Mouse (Mus musculus) MEL (cell line): Measurements from ENCODE around the gene Prdx2. TPM values are rescaled to one million over a fixed set of nuclear protein-coding genes. Genes with fewer than 3 reads are reported as not detected.

Experiments used
- DNase-seq: peaks from one replicate; pipeline ENCODE4 v3.0.0; 2011; ENCODE audit warnings: low read depth, low spot score
- H3K27ac ChIP-seq: 2 replicates; pipeline ENCODE4 v1.5.1; 2012; ENCODE audit warnings: low read depth, mild to moderate bottlenecking, control low read depth, low read length, moderate library complexity; ENCODE audit not compliant: control insufficient read depth
- H3K27me3 ChIP-seq, 2 experiments: fragments of 150-350 bp in 1 of 2; sonication (generic) in 1 of 2; 2 replicates each; pipeline ENCODE4 v1.6.1; 2012; ENCODE audit warnings: low read length in 2 of 2, mild to moderate bottlenecking in 2 of 2, improper control_type of control experiment in 1 of 2, moderate library complexity in 1 of 2; ENCODE audit not compliant: insufficient read depth in 2 of 2, control insufficient read depth in 1 of 2
- H3K36me3 ChIP-seq, 2 experiments: 2 replicates each; pipeline ENCODE4 v1.6.1; 2012 to 2014; ENCODE audit warnings: low read length in 2 of 2, improper control_type of control experiment in 1 of 2, inconsistent platforms in 1 of 2, mild to moderate bottlenecking in 1 of 2; ENCODE audit not compliant: insufficient read depth in 2 of 2, control insufficient read depth in 1 of 2
- H3K4me1 ChIP-seq, 2 experiments: fragments of 150-350 bp in 1 of 2; sonication (generic) in 1 of 2; 2 replicates each; pipeline ENCODE4 v1.6.1; 2012; ENCODE audit warnings: low read length in 2 of 2, improper control_type of control experiment in 1 of 2, mild to moderate bottlenecking in 1 of 2; ENCODE audit not compliant: insufficient read depth in 2 of 2, control insufficient read depth in 1 of 2
- H3K4me3 ChIP-seq, 2 experiments: fragments of 150-350 bp in 1 of 2; sonication (generic) in 1 of 2; 2 replicates each; pipeline ENCODE4 v1.5.1; 2012; ENCODE audit warnings: low read depth in 2 of 2, low read length in 2 of 2, mild to moderate bottlenecking in 2 of 2, moderate library complexity in 2 of 2, control low read depth in 1 of 2, improper control_type of control experiment in 1 of 2; ENCODE audit not compliant: control insufficient read depth in 1 of 2, insufficient read depth in 1 of 2
- H3K79me2 ChIP-seq: 2 replicates; pipeline ENCODE4 v1.6.1; 2012; ENCODE audit warnings: mild to moderate bottlenecking, low read length, moderate library complexity; ENCODE audit not compliant: control insufficient read depth, poor library complexity, insufficient read depth
- H3K9ac ChIP-seq: 2 replicates; pipeline ENCODE4 v1.6.1; 2012; ENCODE audit warnings: low read depth, mild to moderate bottlenecking, control low read depth, low read length, moderate library complexity; ENCODE audit not compliant: control insufficient read depth, poor library complexity, severe bottlenecking
- H3K9me3 ChIP-seq: fragments of 150-350 bp; sonication (generic); replicated peaks from 2 replicates; pipeline ENCODE4 v1.6.1; 2012; ENCODE audit warnings: mild to moderate bottlenecking, low read length, improper control_type of control experiment, moderate library complexity; ENCODE audit not compliant: insufficient read depth
- BHLHE40 ChIP-seq: IDR thresholded peaks from 2 replicates; pipeline ENCODE4 v1.6.1; 2012; ENCODE audit warnings: low read depth, mild to moderate bottlenecking, inconsistent platforms, low read length, improper control_type of control experiment, borderline replicate concordance
- CHD1 ChIP-seq: IDR thresholded peaks from 2 replicates; pipeline ENCODE4 v1.6.1; 2012; ENCODE audit warnings: low read depth, mild to moderate bottlenecking, inconsistent platforms, low read length, improper control_type of control experiment
- CHD2 ChIP-seq: IDR thresholded peaks from 2 replicates; pipeline ENCODE4 v1.6.1; 2011; ENCODE audit warnings: low read length, improper control_type of control experiment
- E2F4 ChIP-seq: IDR thresholded peaks from 2 replicates; pipeline ENCODE4 v1.6.1; 2011; ENCODE audit warnings: low read depth, low read length, improper control_type of control experiment, borderline replicate concordance
- ELF1 ChIP-seq: IDR thresholded peaks from 2 replicates; pipeline ENCODE4 v1.6.1; 2014; ENCODE audit warnings: low read depth, mild to moderate bottlenecking, inconsistent platforms, low read length, improper control_type of control experiment, moderate library complexity
- EP300 ChIP-seq, 2 experiments: IDR thresholded peaks; 2 replicates each; pipeline ENCODE4 v1.6.1; 2011; ENCODE audit warnings: improper control_type of control experiment in 2 of 2, low read length in 2 of 2, low read depth in 1 of 2, mild to moderate bottlenecking in 1 of 2
- ETS1 ChIP-seq: IDR thresholded peaks from 2 replicates; pipeline ENCODE4 v1.6.1; 2012; ENCODE audit warnings: low read depth, mild to moderate bottlenecking, inconsistent platforms, low read length, improper control_type of control experiment, moderate library complexity
- GABPA ChIP-seq: IDR thresholded peaks from 2 replicates; pipeline ENCODE4 v1.6.1; 2012; ENCODE audit warnings: low read depth, mild to moderate bottlenecking, inconsistent platforms, low read length, improper control_type of control experiment, moderate library complexity
- HCFC1 ChIP-seq: IDR thresholded peaks from 2 replicates; pipeline ENCODE4 v1.6.1; 2012; ENCODE audit warnings: low read depth, mild to moderate bottlenecking, inconsistent platforms, low read length, improper control_type of control experiment, moderate library complexity
- JUND ChIP-seq: IDR thresholded peaks from 2 replicates; pipeline ENCODE4 v1.6.1; 2011; ENCODE audit warnings: low read depth, mild to moderate bottlenecking, improper control_type of control experiment, low read length
- KAT2A ChIP-seq: conservative IDR thresholded peaks from 2 replicates; pipeline ENCODE4 v1.6.1; 2012; ENCODE audit warnings: low read depth, low read length, improper control_type of control experiment, inconsistent platforms
- MAFK ChIP-seq: IDR thresholded peaks from 2 replicates; pipeline ENCODE4 v1.6.1; 2011; ENCODE audit warnings: low read depth, mild to moderate bottlenecking, low read length, improper control_type of control experiment, borderline replicate concordance
- MAX ChIP-seq: IDR thresholded peaks from 2 replicates; pipeline ENCODE4 v1.6.1; 2011; ENCODE audit warnings: low read length, improper control_type of control experiment
- MAZ ChIP-seq: IDR thresholded peaks from 2 replicates; pipeline ENCODE4 v1.6.1; 2012; ENCODE audit warnings: low read depth, mild to moderate bottlenecking, inconsistent platforms, low read length, improper control_type of control experiment
- MXI1 ChIP-seq: IDR thresholded peaks from 2 replicates; pipeline ENCODE4 v1.6.1; 2011; ENCODE audit warnings: mild to moderate bottlenecking, low read depth, low read length, improper control_type of control experiment
- MYB ChIP-seq: IDR thresholded peaks from 2 replicates; pipeline ENCODE4 v1.6.1; 2011; ENCODE audit warnings: mild to moderate bottlenecking, low read depth, low read length, improper control_type of control experiment
- MYC ChIP-seq: IDR thresholded peaks from 2 replicates; pipeline ENCODE4 v1.6.1; 2011; ENCODE audit warnings: low read depth, mild to moderate bottlenecking, low read length, improper control_type of control experiment, moderate library complexity
- NELFE ChIP-seq: IDR thresholded peaks from 2 replicates; pipeline ENCODE4 v1.6.1; 2011; ENCODE audit warnings: low read depth, low read length, improper control_type of control experiment
- NRF1 ChIP-seq: IDR thresholded peaks from 2 replicates; pipeline ENCODE4 v1.6.1; 2014; ENCODE audit warnings: low read depth, mild to moderate bottlenecking, inconsistent platforms, low read length, improper control_type of control experiment, moderate library complexity; ENCODE audit not compliant: poor library complexity, insufficient read depth, severe bottlenecking
- POLR2A ChIP-seq, 2 experiments: IDR thresholded peaks; 2 replicates each; pipeline ENCODE4 v1.6.1; 2011 to 2012; ENCODE audit warnings: low read length in 2 of 2, mild to moderate bottlenecking in 2 of 2, control low read depth in 1 of 2, improper control_type of control experiment in 1 of 2, low read depth in 1 of 2, moderate library complexity in 1 of 2; ENCODE audit not compliant: control insufficient read depth in 1 of 2, insufficient read depth in 1 of 2, poor library complexity in 1 of 2
- POLR2AphosphoS2 ChIP-seq: IDR thresholded peaks from 2 replicates; pipeline ENCODE4 v1.6.1; 2011; ENCODE audit warnings: low read length, improper control_type of control experiment
- RAD21 ChIP-seq: IDR thresholded peaks from 2 replicates; pipeline ENCODE4 v1.6.1; 2011; ENCODE audit warnings: mild to moderate bottlenecking, low read depth, low read length, improper control_type of control experiment
- SIN3A ChIP-seq: IDR thresholded peaks from 2 replicates; pipeline ENCODE4 v1.6.1; 2012; ENCODE audit warnings: low read length, improper control_type of control experiment, inconsistent platforms
- SMC3 ChIP-seq: IDR thresholded peaks from 2 replicates; pipeline ENCODE4 v1.6.1; 2011; ENCODE audit warnings: low read depth, low read length, improper control_type of control experiment
- TBP ChIP-seq: IDR thresholded peaks from 2 replicates; pipeline ENCODE4 v1.8.0; 2011; ENCODE audit warnings: low read depth, low read length, improper control_type of control experiment
- TCF12 ChIP-seq: IDR thresholded peaks from 2 replicates; pipeline ENCODE4 v1.6.1; 2014; ENCODE audit warnings: low read depth, mild to moderate bottlenecking, inconsistent platforms, low read length, improper control_type of control experiment, moderate library complexity
- UBTF ChIP-seq: IDR thresholded peaks from 2 replicates; pipeline ENCODE4 v1.6.1; 2012; ENCODE audit warnings: low read depth, mild to moderate bottlenecking, inconsistent platforms, low read length, improper control_type of control experiment, moderate library complexity, borderline replicate concordance; ENCODE audit not compliant: insufficient read depth
- USF2 ChIP-seq, 2 experiments: IDR thresholded peaks; 2 replicates each; pipeline ENCODE4 v1.6.1; 2011 to 2012; ENCODE audit warnings: improper control_type of control experiment in 2 of 2, low read length in 2 of 2, borderline replicate concordance in 1 of 2, inconsistent platforms in 1 of 2, low read depth in 1 of 2, mild to moderate bottlenecking in 1 of 2; ENCODE audit not compliant: insufficient read depth in 1 of 2
- ZC3H11A ChIP-seq: IDR thresholded peaks from 2 replicates; pipeline ENCODE4 v1.6.1; 2012; ENCODE audit warnings: low read depth, mild to moderate bottlenecking, inconsistent platforms, low read length, improper control_type of control experiment
- ZKSCAN1 ChIP-seq: IDR thresholded peaks from 2 replicates; pipeline ENCODE4 v1.6.1; 2012; ENCODE audit warnings: low read depth, mild to moderate bottlenecking, inconsistent platforms, low read length, improper control_type of control experiment, moderate library complexity
- ZMIZ1 ChIP-seq: IDR thresholded peaks from 2 replicates; pipeline ENCODE4 v1.6.1; 2012; ENCODE audit warnings: low read depth, mild to moderate bottlenecking, inconsistent platforms, low read length, improper control_type of control experiment, moderate library complexity
- ZNF384 ChIP-seq: IDR thresholded peaks from 2 replicates; pipeline ENCODE4 v1.6.1; 2012; ENCODE audit warnings: low read depth, mild to moderate bottlenecking, inconsistent platforms, low read length, improper control_type of control experiment
- polyA plus RNA-seq, 2 experiments: library from polyadenylated mRNA; stranded (reverse) in 1 of 2; unstranded in 1 of 2; fragments of >175 nt in 1 of 2; fragments of >200 nt in 1 of 2; gene quantifications; 2 replicates each; pipeline versions ENCODE4 v1.2.1 to v1.2.4; 2012; ENCODE audit warnings: low replicate concordance in 2 of 2, low read depth in 1 of 2; ENCODE audit not compliant: insufficient read length in 2 of 2, insufficient read depth in 1 of 2, missing spikeins in 1 of 2
- total RNA-seq: library from RNA; depleted of rRNA; stranded (reverse); fragments of 300-350 nt; gene quantifications from 2 replicates; pipeline ENCODE4 v1.2.3, GENCODE M21; 2012

Gene Prdx2
- total and polyA plus RNA-seq, 3 experiments, result 643 to 773 (median 679) TPM

- H3K9ac ChIP-seq, result peak overlapping the region; percentile 64
- H3K9me3 ChIP-seq, result no peaks in the 10 kb centered on the region
Observed at GRCm38 (mm10) chr8:84974543-84975142, 5.3 kb downstream of the Prdx2 start.

GRCm38 (mm10) chr8:84975434-84975833 lies 6.0 kb downstream of the Prdx2 start:
- Histone ChIP-seq H3K9ac (peak overlapping the region; percentile 79), H3K36me3 (peaks cover 4 to 19% of the 10 kb centered on the region in 2 experiments; a peak in 3 of 4 replicates), H3K27ac (peak overlapping the region; percentile 86), H3K4me1 (peaks cover 4 to 35% of the 10 kb centered on the region in 2 experiments; a peak in 3 of 4 replicates), H3K27me3 (no peaks in the 10 kb centered on the region), H3K79me2 (peaks cover 29% of the 10 kb centered on the region), H3K9me3 (no peaks in the 10 kb centered on the region), H3K4me3 (peak overlapping the region; percentile 62 to 86)
- peak; percentile 89 for DNase-seq
- TF ChIP-seq MAZ (peak; percentile 91), JUND (no peak), E2F4 (no peak), TCF12 (no peak), POLR2AphosphoS2 (no peak), MAFK (no peak), MYB (no peak), CHD2 (no peak), EP300 (IDR thresholded peaks at IDR 0.05; ENCODE audit: low read depth in 1 of 2, low read length in 2 of 2) (no peak), RAD21 (peak; percentile 81), USF2 (IDR thresholded peaks at IDR 0.05; ENCODE audit: borderline replicate concordance in 1 of 2, insufficient read depth in 1 of 2, low read depth in 1 of 2, low read length in 2 of 2) (no peak), CHD1 (no peak), ZKSCAN1 (no peak), TBP (no peak), UBTF (no peak), SMC3 (peak; percentile 89), KAT2A (no peak), ZC3H11A (peak; percentile 91), NELFE (no peak), ELF1 (no peak), HCFC1 (peak; percentile 15; the same call in 1 of the 2 replicates), MXI1 (no peak; the same call in 1 of the 2 replicates), ZNF384 (peak; percentile 74)

More at GRCm38 (mm10) chr8:84974543-84975142, 5.3 kb downstream of the Prdx2 start:
- H3K4me1 ChIP-seq, result peaks cover 4 to 33% of the 10 kb centered on the region in 2 experiments; a peak in 2 of 4 replicates
- peak overlapping the region; percentile 50 for H3K27ac ChIP-seq
- H3K27me3 ChIP-seq, result no peaks in the 10 kb centered on the region
- peaks cover 4 to 19% of the 10 kb centered on the region in 2 experiments; a peak in 3 of 4 replicates for H3K36me3 ChIP-seq
- peaks cover 37% of the 10 kb centered on the region for H3K79me2 ChIP-seq
- H3K4me3 ChIP-seq, result peak overlapping the region; percentile 38 to 59
- TF ChIP-seq HCFC1 (no peak), POLR2A (IDR thresholded peaks at IDR 0.05; ENCODE audit: control insufficient read depth in 1 of 2, insufficient read depth in 1 of 2, low read depth in 1 of 2, low read length in 2 of 2, poor library complexity in 1 of 2) (peak in 1 of 2 experiments; percentile 2; a peak in 1 of 4 replicates), ZMIZ1 (0 out of 2 replicates have a peak, but pooled peaks have one; percentile 26), TCF12 (no peak), NELFE (no peak; the same call in 1 of the 2 replicates), ZKSCAN1 (no peak), MAFK (no peak), SIN3A (peak; percentile 12), E2F4 (no peak), ZC3H11A (no peak), MYC (no peak; the same call in 1 of the 2 replicates), MAZ (no peak), NRF1 (no peak), KAT2A (no peak), GABPA (no peak), ZNF384 (peak; percentile 42), MYB (no peak), MAX (no peak), BHLHE40 (no peak), ETS1 (peak; percentile 52), CHD2 (no peak)
- TF ChIP-seq, all 39 proteins: peak for 5
- peak; percentile 54 for DNase-seq
